Mouse (Mus musculus) cerebellum, adult 11 months (tissue): Measurements from ENCODE around the gene Vti1a.

Experiments
- DNase-seq: peaks from one replicate; pipeline ENCODE4 v3.0.0; 2022

The Vti1a gene

GRCm38 (mm10) chr19:55316109-55316714, at the start of gene Vti1a:
Vti1a (plus strand) TSS chr19:55316295.
- peak; percentile 87 for DNase-seq

- no peak for DNase-seq
Measured at GRCm38 (mm10) chr19:55266786-55267185, 49.3 kb upstream of the Vti1a start.

GRCm38 (mm10) chr19:55268150-55268549, 47.9 kb upstream of the Vti1a start:
- DNase-seq: no peak

- no peak for DNase-seq
Measured at GRCm38 (mm10) chr19:55269051-55269450, 47.0 kb upstream of the Vti1a start.

- DNase-seq: no peak
Measured at GRCm38 (mm10) chr19:55271448-55271847, 44.6 kb upstream of the Vti1a start.

- DNase-seq: no peak
Measured at GRCm38 (mm10) chr19:55273340-55273739, 42.8 kb upstream of the Vti1a start.

GRCm38 (mm10) chr19:55276100-55276499, 40.0 kb upstream of the Vti1a start:
- DNase-seq: no peak

GRCm38 (mm10) chr19:55276770-55277169, 39.3 kb upstream of the Vti1a start:
- DNase-seq: no peak

- DNase-seq: no peak
Measured at GRCm38 (mm10) chr19:55284093-55284492, 32.0 kb upstream of the Vti1a start.

- DNase-seq: no peak
Measured at GRCm38 (mm10) chr19:55286034-55286433, 30.1 kb upstream of the Vti1a start.

GRCm38 (mm10) chr19:55288974-55289373, 27.1 kb upstream of the Vti1a start:
- no peak for DNase-seq

- DNase-seq: no peak
Measured at GRCm38 (mm10) chr19:55290621-55291270, 25.3 kb upstream of the Vti1a start.

GRCm38 (mm10) chr19:55292210-55292850, 23.8 kb upstream of the Vti1a start:
- DNase-seq: no peak

GRCm38 (mm10) chr19:55293175-55293574, 22.9 kb upstream of the Vti1a start:
- DNase-seq: no peak

- no peak for DNase-seq
Measured at GRCm38 (mm10) chr19:55295075-55295474, 21.0 kb upstream of the Vti1a start.

- no peak for DNase-seq
Measured at GRCm38 (mm10) chr19:55295556-55295955, 20.5 kb upstream of the Vti1a start.

- DNase-seq: no peak
Measured at GRCm38 (mm10) chr19:55296301-55296700, 19.8 kb upstream of the Vti1a start.

GRCm38 (mm10) chr19:55297489-55297888, 18.6 kb upstream of the Vti1a start:
- DNase-seq: no peak

GRCm38 (mm10) chr19:55297961-55298360, 18.1 kb upstream of the Vti1a start:
- no peak for DNase-seq

GRCm38 (mm10) chr19:55299378-55299777, 16.7 kb upstream of the Vti1a start:
- DNase-seq: no peak

- no peak for DNase-seq
Measured at GRCm38 (mm10) chr19:55300525-55300924, 15.6 kb upstream of the Vti1a start.

- no peak for DNase-seq
Measured at GRCm38 (mm10) chr19:55305024-55305423, 11.1 kb upstream of the Vti1a start.

GRCm38 (mm10) chr19:55311874-55312273, 4.2 kb upstream of the Vti1a start:
- no peak for DNase-seq

GRCm38 (mm10) chr19:55313649-55314048, 2.4 kb upstream of the Vti1a start:
- DNase-seq: no peak
